Mouse (Mus musculus): Measurements from ENCODE around the gene Malsu1.

DNA sequence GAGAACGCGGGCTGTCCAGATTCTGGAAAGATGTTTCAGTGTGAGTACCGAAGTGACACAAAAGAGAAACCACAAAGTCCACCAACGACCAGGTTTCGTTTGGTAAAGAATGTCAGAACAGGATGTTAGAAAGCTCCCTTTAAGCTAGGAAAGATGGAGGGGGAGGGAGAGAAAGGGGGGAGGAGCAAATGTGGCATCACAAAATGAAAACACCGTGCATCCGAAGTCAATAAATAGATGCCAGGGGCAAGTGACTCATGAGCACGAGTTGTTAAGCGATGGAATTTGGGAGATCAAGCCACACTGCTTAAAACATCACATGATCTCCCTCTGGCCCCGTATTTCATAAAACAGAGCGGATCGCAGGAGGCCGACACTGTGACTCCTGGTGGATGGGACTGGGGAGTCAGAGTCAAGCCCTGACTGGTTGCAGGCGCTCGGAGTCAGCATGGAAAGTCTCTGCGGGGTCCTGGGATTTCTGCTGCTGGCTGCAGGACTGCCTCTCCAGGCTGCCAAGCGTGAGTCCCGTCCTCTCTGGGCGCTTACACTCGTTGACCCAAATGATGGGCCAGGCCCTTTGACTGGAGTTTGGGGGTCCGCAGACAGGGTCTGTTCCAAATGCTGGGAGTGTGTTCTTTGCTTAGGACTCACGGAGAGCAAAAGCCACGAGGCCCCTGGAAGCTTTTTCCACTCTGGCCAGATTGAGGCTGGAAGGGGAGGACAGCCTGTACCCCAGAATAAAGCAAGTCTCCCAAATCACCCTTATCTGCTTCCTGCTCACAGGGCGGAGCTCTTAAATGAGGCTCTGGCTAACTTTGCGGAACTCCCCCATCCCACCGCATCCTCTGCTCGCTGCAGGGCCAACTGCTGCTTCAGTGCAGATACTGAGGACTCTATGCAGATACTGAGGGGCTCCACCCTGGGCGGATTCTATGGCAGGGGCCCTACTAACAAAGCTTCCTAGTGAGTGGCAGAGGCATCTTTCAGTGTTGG, 37.0 kb upstream of the Malsu1 start, which contains the start of gene Gpnmb:
- no peak for TF ChIP-seq CTCF (IDR thresholded peaks at IDR 0.05; ENCODE audit: extremely low read depth, insufficient read depth, insufficient read length, insufficient replicate concordance)
- no peak for TF ChIP-seq POLR2A (IDR thresholded peaks at IDR 0.05; ENCODE audit: low read depth, low read length)
